Mouse (Mus musculus) heart, embryonic 11.5 days (tissue): ENCODE data around the gene Ifna14. TPM values are rescaled to one million over a fixed set of nuclear protein-coding genes. Genes with fewer than 3 reads are reported as not detected.

Source experiments
- ATAC-seq: fragments of 200-750 bp; cut with Nextera tagmentation; replicated peaks from 2 replicates; pipeline ENCODE4 v1.8.0; 2017; ENCODE audit warnings: moderate library complexity; ENCODE audit not compliant: insufficient number of reproducible peaks, low FRiP score, low TSS enrichment
- H3K27ac ChIP-seq: fragments of 300-500 bp; sonication (generic); 2 replicates; pipeline ENCODE4 v1.5.1; 2014; ENCODE audit warnings: mild to moderate bottlenecking, low read depth, low read length
- H3K27me3 ChIP-seq: fragments of 300-500 bp; sonication (generic); 2 replicates; pipeline ENCODE4 v1.6.1; 2014; ENCODE audit warnings: mild to moderate bottlenecking, low read length, mixed read lengths; ENCODE audit not compliant: control insufficient read depth, insufficient read depth
- H3K36me3 ChIP-seq: fragments of 300-500 bp; sonication (generic); 2 replicates; pipeline ENCODE4 v1.6.1; 2014; ENCODE audit warnings: mild to moderate bottlenecking, low read length, moderate library complexity, mixed read lengths; ENCODE audit not compliant: control insufficient read depth, insufficient read depth
- H3K4me1 ChIP-seq: fragments of 300-500 bp; sonication (generic); 2 replicates; pipeline ENCODE4 v1.6.1; 2014; ENCODE audit warnings: low read length; ENCODE audit not compliant: control insufficient read depth, insufficient read depth
- H3K4me2 ChIP-seq: fragments of 300-500 bp; sonication (generic); 2 replicates; pipeline ENCODE4 v1.6.1; 2014; ENCODE audit warnings: mild to moderate bottlenecking, moderate library complexity
- H3K4me3 ChIP-seq: fragments of 300-500 bp; sonication (generic); 2 replicates; pipeline ENCODE4 v1.5.1; 2014; ENCODE audit warnings: low read depth, low read length
- H3K9ac ChIP-seq: fragments of 300-500 bp; sonication (generic); 2 replicates; pipeline ENCODE4 v1.6.1; 2014; ENCODE audit warnings: mild to moderate bottlenecking, low read depth, low read length, moderate library complexity
- H3K9me3 ChIP-seq: fragments of 300-500 bp; sonication (generic); replicated peaks from 2 replicates; pipeline ENCODE4 v1.6.1; 2016; ENCODE audit warnings: low read length; ENCODE audit not compliant: control insufficient read depth
- WGBS: fragments of 180-500 bp; shearing (Covaris S2); extraction: QIAGEN DNeasy Blood & Tissue Kit; methylation state at CpG from one replicate; pipeline ENCODE4 v1.1.7; 2014; ENCODE audit not compliant: insufficient replicate concordance; 5-methylcytosine and 5-hydroxymethylcytosine counted together
- polyA plus RNA-seq: library from polyadenylated mRNA; unstranded; fragments of >200 nt; fragmentation: Nextera tagmentation; extraction: Ambion mirVana; gene quantifications from 2 replicates; pipeline ENCODE4 v1.2.1, GENCODE M21; 2014

Gene Ifna14
- polyA plus RNA-seq, 1 experiment from 2014 or later = not detected

DNA sequence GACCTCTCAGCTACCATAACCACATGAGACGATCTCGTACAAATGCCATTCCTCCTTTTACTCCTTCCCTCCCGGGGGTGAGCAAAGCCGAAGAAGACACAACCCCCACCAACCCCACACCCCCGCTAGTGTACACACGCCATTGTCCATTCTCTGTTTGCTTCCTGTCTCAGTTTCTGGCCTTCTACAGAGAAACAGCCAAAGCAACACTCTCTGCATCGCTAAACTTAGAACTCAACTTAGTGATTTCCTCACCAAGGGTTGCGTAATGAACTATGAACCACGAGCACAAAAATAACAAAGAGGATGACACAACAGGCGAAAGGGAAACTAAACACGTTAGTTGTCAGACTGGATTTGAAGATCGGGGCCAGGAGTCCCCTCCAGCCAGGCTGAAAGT lies 34.3 kb downstream of the Ifna14 start:
- no peak overlapping the region for H3K4me2 ChIP-seq
- no peak overlapping the region for H3K27ac ChIP-seq
- no peaks in the 10 kb centered on the region for H3K9me3 ChIP-seq
- no peaks in the 10 kb centered on the region for H3K4me1 ChIP-seq
- H3K9ac ChIP-seq = no peak overlapping the region
- WGBS = 61% methylated on average over 12 of the region's 12 CpGs
- no peak overlapping the region for H3K4me3 ChIP-seq
- no peaks in the 10 kb centered on the region for H3K36me3 ChIP-seq
- H3K27me3 ChIP-seq = no peaks in the 10 kb centered on the region
- no peak; the same call in 1 of the 2 replicates for ATAC-seq

DNA sequence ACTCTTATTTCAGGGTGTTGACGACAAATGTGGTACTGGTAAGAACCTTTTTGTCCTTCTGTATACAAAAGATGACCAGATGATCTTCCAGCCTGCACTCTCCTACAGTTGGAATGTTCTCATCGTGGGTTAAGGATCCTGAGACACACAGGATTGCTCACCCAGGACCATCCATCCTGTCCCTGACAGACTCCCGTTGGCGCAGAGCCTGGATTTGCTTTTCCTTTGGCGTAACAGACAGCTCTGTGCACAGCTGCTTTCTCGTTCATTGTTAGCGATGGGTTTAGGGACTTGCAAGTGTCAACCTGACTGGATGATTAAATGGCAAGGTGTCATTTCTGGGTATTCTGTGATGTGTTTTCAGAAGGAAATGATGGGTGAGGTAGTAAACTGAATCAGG lies 35.0 kb downstream of the Ifna14 start:
- no peaks in the 10 kb centered on the region for H3K9me3 ChIP-seq
- ATAC-seq = no peak
- H3K4me3 ChIP-seq = no peak overlapping the region
- no peaks in the 10 kb centered on the region for H3K36me3 ChIP-seq
- 71% methylated on average over 7 of the region's 7 CpGs for WGBS
- H3K4me1 ChIP-seq = no peaks in the 10 kb centered on the region
- no peak overlapping the region for H3K27ac ChIP-seq
- H3K4me2 ChIP-seq = no peak overlapping the region
- H3K27me3 ChIP-seq = no peaks in the 10 kb centered on the region
- H3K9ac ChIP-seq = no peak overlapping the region

- no peak for ATAC-seq
- Histone ChIP-seq H3K27ac (no peak overlapping the region), H3K27me3 (no peaks in the 10 kb centered on the region), H3K9me3 (no peaks in the 10 kb centered on the region), H3K36me3 (no peaks in the 10 kb centered on the region), H3K4me2 (no peak overlapping the region), H3K4me1 (no peaks in the 10 kb centered on the region), H3K9ac (no peak overlapping the region), H3K4me3 (no peak overlapping the region)
- 67% methylated on average over 1 of the region's 1 CpGs for WGBS
Measured at GRCm38 (mm10) chr4:88535742-88536141, 35.9 kb downstream of the Ifna14 start.

DNA sequence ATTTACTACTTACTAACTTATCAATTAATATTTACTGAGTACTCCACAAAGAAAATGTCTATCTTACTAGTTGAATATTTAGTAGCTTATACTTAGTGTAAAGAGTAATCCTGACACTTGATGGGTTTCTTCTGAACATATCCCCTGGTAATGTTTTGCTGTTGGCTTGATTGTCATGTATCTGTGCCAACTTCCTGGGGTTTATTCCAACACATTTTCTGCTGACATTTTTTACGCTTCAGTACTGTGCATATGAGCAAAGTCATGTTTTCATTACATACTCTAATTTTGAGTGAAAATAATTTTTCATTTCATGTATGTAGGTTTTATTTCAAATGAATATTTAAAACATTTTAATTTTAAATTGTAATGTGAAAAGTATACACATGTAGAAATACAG lies 36.7 kb downstream of the Ifna14 start:
- H3K27ac ChIP-seq = no peak overlapping the region
- H3K4me3 ChIP-seq = no peak overlapping the region
- no peak overlapping the region for H3K9ac ChIP-seq
- WGBS = 80% methylated on average over 1 of the region's 1 CpGs
- no peaks in the 10 kb centered on the region for H3K4me1 ChIP-seq
- H3K27me3 ChIP-seq = no peaks in the 10 kb centered on the region
- ATAC-seq = no peak
- H3K36me3 ChIP-seq = no peaks in the 10 kb centered on the region
- no peaks in the 10 kb centered on the region for H3K9me3 ChIP-seq
- no peak overlapping the region for H3K4me2 ChIP-seq

GRCm38 (mm10) chr4:88533499-88533898 lies 38.1 kb downstream of the Ifna14 start:
- H3K9ac ChIP-seq = no peak overlapping the region
- no peaks in the 10 kb centered on the region for H3K27me3 ChIP-seq
- H3K4me2 ChIP-seq = no peak overlapping the region
- no peaks in the 10 kb centered on the region for H3K4me1 ChIP-seq
- no peak overlapping the region for H3K4me3 ChIP-seq
- no peaks in the 10 kb centered on the region for H3K9me3 ChIP-seq
- 87% methylated on average over 2 of the region's 2 CpGs for whole genome bisulfite sequencing
- H3K36me3 ChIP-seq = no peaks in the 10 kb centered on the region
- H3K27ac ChIP-seq = no peak overlapping the region
- no peak for ATAC-seq

DNA sequence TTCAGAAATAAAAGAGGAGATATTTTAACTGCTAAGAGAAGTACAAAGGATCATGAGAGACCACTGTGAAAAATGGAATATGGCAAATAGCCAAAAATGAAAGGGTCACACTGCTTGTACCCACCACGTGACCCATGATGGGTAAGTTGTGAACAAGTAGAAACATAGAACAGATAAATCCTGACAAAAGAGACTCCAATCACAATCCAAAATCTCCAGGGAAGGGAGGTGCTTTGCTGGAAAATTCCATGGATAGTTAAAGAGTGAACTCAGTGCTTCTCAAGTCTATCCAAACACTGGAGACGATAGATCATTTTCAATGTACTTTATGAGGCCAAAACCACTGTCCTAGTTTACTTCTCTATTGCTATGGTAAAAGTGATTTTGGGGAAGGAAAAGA lies 40.7 kb downstream of the Ifna14 start:
- Histone ChIP-seq H3K27me3 (no peaks in the 10 kb centered on the region), H3K4me3 (no peak overlapping the region), H3K9me3 (no peaks in the 10 kb centered on the region), H3K4me2 (no peak overlapping the region), H3K27ac (no peak overlapping the region), H3K36me3 (no peaks in the 10 kb centered on the region), H3K9ac (no peak overlapping the region), H3K4me1 (no peaks in the 10 kb centered on the region)
- WGBS = 71% methylated on average over 2 of the region's 2 CpGs
- ATAC-seq = no peak

- Histone ChIP-seq H3K36me3 (no peaks in the 10 kb centered on the region), H3K9me3 (no peaks in the 10 kb centered on the region), H3K4me1 (no peaks in the 10 kb centered on the region), H3K27me3 (no peaks in the 10 kb centered on the region), H3K4me2 (no peak overlapping the region), H3K27ac (no peak overlapping the region), H3K4me3 (no peak overlapping the region), H3K9ac (no peak overlapping the region)
- 65% methylated on average over 4 of the region's 4 CpGs for WGBS
- ATAC-seq = no peak
Measured at GRCm38 (mm10) chr4:88530271-88530670, 41.3 kb downstream of the Ifna14 start.

- 77% methylated on average over 5 of the region's 5 CpGs for WGBS
- Histone ChIP-seq H3K27ac (no peak overlapping the region), H3K27me3 (no peaks in the 10 kb centered on the region), H3K36me3 (no peaks in the 10 kb centered on the region), H3K4me3 (no peak overlapping the region), H3K9ac (no peak overlapping the region), H3K9me3 (no peaks in the 10 kb centered on the region), H3K4me2 (no peak overlapping the region), H3K4me1 (no peaks in the 10 kb centered on the region)
- no peak for ATAC-seq
Measured at GRCm38 (mm10) chr4:88526379-88527049, 45.1 kb downstream of the Ifna14 start.

DNA sequence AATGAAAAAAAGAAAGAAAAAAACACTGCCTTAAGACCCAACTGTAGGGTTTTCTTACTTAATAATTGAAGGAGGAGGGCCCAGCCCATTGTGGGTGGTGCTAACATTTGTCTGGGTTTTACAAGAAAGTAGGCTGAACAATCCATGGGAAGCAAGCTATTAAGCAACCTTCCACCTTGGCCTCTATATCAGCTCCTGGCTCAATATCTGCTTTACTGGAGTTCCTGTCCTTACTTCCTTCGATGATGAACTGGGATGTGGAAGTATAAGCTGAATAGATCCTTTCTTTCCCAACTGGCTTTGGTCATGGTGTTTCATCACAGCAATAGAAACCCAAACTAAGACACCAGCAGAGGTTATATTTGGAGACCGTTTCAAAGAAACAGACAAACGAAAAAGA lies 46.2 kb downstream of the Ifna14 start:
- Histone ChIP-seq H3K4me2 (no peak overlapping the region), H3K27me3 (no peaks in the 10 kb centered on the region), H3K27ac (no peak overlapping the region), H3K4me1 (no peaks in the 10 kb centered on the region), H3K9ac (no peak overlapping the region), H3K4me3 (no peak overlapping the region), H3K36me3 (no peaks in the 10 kb centered on the region), H3K9me3 (no peaks in the 10 kb centered on the region)
- ATAC-seq = no peak
- 73% methylated on average over 3 of the region's 3 CpGs for WGBS
